Mouse (Mus musculus) midbrain, postnatal 0 days (tissue): ENCODE measurements at regions not wholly inside any gene's neighbourhood (a gene's known extent, or its start where the extent isn't known, plus 50 kb on each side); places are given as distances from the start of the nearest gene placed in this dataset.

Experiments
- ATAC-seq: fragments of 200-750 bp; cut with Nextera tagmentation; 2 replicates; pipeline ENCODE4 v1.8.0; 2017; ENCODE audit warnings: moderate number of reproducible peaks, mild to moderate bottlenecking, moderate TSS enrichment, moderate library complexity; ENCODE audit not compliant: low FRiP score
- DNase-seq: peaks from one replicate; pipeline ENCODE4 v3.0.0-alpha.2; 2015; ENCODE audit warnings: low spot score
- H3K27ac ChIP-seq: fragments of 300-500 bp; sonication (generic); 2 replicates; pipeline ENCODE4 v1.5.1; 2014; ENCODE audit warnings: low read depth, mild to moderate bottlenecking, low read length, mixed read lengths
- H3K27me3 ChIP-seq: fragments of 300-500 bp; sonication (generic); 2 replicates; pipeline ENCODE4 v1.6.1; 2014; ENCODE audit warnings: low read length, control low read depth, mixed read lengths; ENCODE audit not compliant: insufficient read depth
- H3K36me3 ChIP-seq: fragments of 300-500 bp; sonication (generic); 2 replicates; pipeline ENCODE4 v1.6.1; 2014; ENCODE audit warnings: low read length, control low read depth, mixed read lengths; ENCODE audit not compliant: insufficient read depth
- H3K4me1 ChIP-seq: fragments of 300-500 bp; sonication (generic); 2 replicates; pipeline ENCODE4 v1.6.1; 2014; ENCODE audit warnings: mild to moderate bottlenecking, control low read depth, antibody characterized with exemption, low read length, mixed read lengths; ENCODE audit not compliant: insufficient read depth
- H3K4me2 ChIP-seq: fragments of 300-500 bp; sonication (generic); 2 replicates; pipeline ENCODE4 v1.6.1; 2014; ENCODE audit warnings: low read depth, mild to moderate bottlenecking, low read length, mixed read lengths; ENCODE audit not compliant: poor library complexity, severe bottlenecking
- H3K4me3 ChIP-seq: fragments of 300-500 bp; sonication (generic); 2 replicates; pipeline ENCODE4 v1.5.1; 2014; ENCODE audit warnings: low read depth, mild to moderate bottlenecking, low read length, moderate library complexity
- H3K9ac ChIP-seq: fragments of 300-500 bp; sonication (generic); replicated peaks from 2 replicates; pipeline ENCODE4 v1.6.1; 2014; ENCODE audit warnings: mild to moderate bottlenecking, low read length, moderate library complexity, mixed read lengths; ENCODE audit not compliant: poor library complexity, severe bottlenecking
- H3K9me3 ChIP-seq: fragments of 300-500 bp; sonication (generic); 2 replicates; pipeline ENCODE4 v1.6.1; 2016; ENCODE audit warnings: low read length, control low read depth
- CTCF ChIP-seq: IDR thresholded peaks from 2 replicates; pipeline ENCODE4 v1.5.1; 2016; ENCODE audit warnings: antibody characterized with exemption, mild to moderate bottlenecking
- WGBS: fragments of 180-500 bp; shearing (Covaris S2); extraction: QIAGEN DNeasy Blood & Tissue Kit; methylation state at CpG from one replicate; pipeline ENCODE4 v1.1.7; 2014; 5-methylcytosine and 5-hydroxymethylcytosine counted together

GRCm38 (mm10) chr3:113960080-113960479, 70.3 kb upstream of the Col11a1 start:
- no peaks in the 10 kb centered on the region for H3K27me3 ChIP-seq
- WGBS: 76% methylated on average over 2 of the region's 2 CpGs
- no peak overlapping the region for H3K27ac ChIP-seq
- DNase-seq: no peak
- no peak overlapping the region for H3K4me3 ChIP-seq
- TF ChIP-seq CTCF: no peak
- no peaks in the 10 kb centered on the region for H3K4me1 ChIP-seq
- H3K9ac ChIP-seq: no peak overlapping the region
- H3K9me3 ChIP-seq: no peaks in the 10 kb centered on the region
- no peak for ATAC-seq
- H3K36me3 ChIP-seq: no peaks in the 10 kb centered on the region
- no peak overlapping the region for H3K4me2 ChIP-seq
